Mouse (Mus musculus): ENCODE data around the gene Amer2. TPM values are rescaled to one million over a fixed set of nuclear protein-coding genes. Genes with fewer than 3 reads are reported as not detected.

Gene Amer2
- polyA plus RNA-seq, 1 experiment from 2014 or later = 0.69 TPM

- Histone ChIP-seq H3K4me3 (ENCODE audit: control insufficient read depth in 1 of 2, insufficient read depth in 1 of 2, low read depth in 1 of 2, low read length in 2 of 2) (no peak overlapping the region), H3K36me3 (ENCODE audit: control insufficient read depth, insufficient read depth, low read length) (no peaks in the 10 kb centered on the region), H3K9ac (ENCODE audit: low read length) (no peak overlapping the region), H3K27ac (replicated peaks in 1 of 2; ENCODE audit: control insufficient read depth in 1 of 2, insufficient read depth in 1 of 2, low read depth in 2 of 2, low read length in 2 of 2) (no peak overlapping the region), H3K27me3 (ENCODE audit: control insufficient read depth, insufficient read depth, low read length) (no peaks in the 10 kb centered on the region), H3K9me3 (ENCODE audit: control insufficient read depth, low read length) (no peaks in the 10 kb centered on the region), H3K4me1 (ENCODE audit: control insufficient read depth in 2 of 2, insufficient read depth in 2 of 2, low read length in 2 of 2) (peaks cover 5 to 17% of the 10 kb centered on the region in 2 experiments), H3K4me2 (ENCODE audit: low read length) (no peak overlapping the region)
- no peak for ATAC-seq (ENCODE audit: insufficient number of reproducible peaks, insufficient read depth, low FRiP score, low read depth)
- WGBS = 72% methylated on average over 9 of the region's 9 CpGs
These were observed 4.0 kb upstream of the Amer2 start for GRCm38 (mm10) chr14:60368769-60369666.

DNA sequence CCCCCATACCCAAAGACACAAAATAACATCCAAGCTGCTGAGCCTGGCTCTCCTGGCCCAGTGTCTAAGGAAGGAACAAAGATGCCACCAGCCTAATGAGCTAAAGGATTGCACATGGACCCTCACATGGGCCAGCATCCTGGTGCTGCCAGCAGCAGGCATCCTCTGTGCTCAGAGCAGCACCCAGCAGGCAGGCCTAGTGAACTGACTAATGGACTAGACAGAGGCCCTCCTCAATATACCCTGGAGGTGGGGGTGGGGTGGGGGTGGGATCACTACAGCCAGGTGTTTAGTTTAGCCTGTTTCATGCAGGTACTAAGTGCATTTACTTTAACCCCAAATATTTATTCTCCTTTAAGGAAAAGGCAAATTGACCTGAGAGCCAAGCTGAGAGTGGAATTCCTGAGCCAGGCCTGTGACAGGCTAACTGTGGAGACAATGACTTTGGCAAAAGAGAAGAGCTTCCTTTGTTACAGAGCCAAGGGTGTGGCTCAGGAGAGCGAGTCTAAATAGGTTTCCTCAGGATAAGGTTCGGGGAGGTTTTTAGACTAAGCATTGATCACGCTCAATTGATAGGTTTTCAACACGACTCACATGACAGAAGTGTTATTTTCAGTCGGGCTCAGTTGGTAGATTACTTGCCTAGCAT lies 3.3 kb upstream of the Amer2 start:
- H3K27ac ChIP-seq (replicated peaks in 1 of 2; ENCODE audit: control insufficient read depth in 1 of 2, insufficient read depth in 1 of 2, low read depth in 2 of 2, low read length in 2 of 2) = no peak overlapping the region
- peaks cover 5 to 17% of the 10 kb centered on the region in 2 experiments for H3K4me1 ChIP-seq (ENCODE audit: control insufficient read depth in 2 of 2, insufficient read depth in 2 of 2, low read length in 2 of 2)
- WGBS = 59% methylated on average over 5 of the region's 5 CpGs
- no peaks in the 10 kb centered on the region for H3K36me3 ChIP-seq (ENCODE audit: control insufficient read depth, insufficient read depth, low read length)
- no peaks in the 10 kb centered on the region for H3K27me3 ChIP-seq (ENCODE audit: control insufficient read depth, insufficient read depth, low read length)
- no peak overlapping the region for H3K4me2 ChIP-seq (ENCODE audit: low read length)
- H3K9me3 ChIP-seq (ENCODE audit: control insufficient read depth, low read length) = no peaks in the 10 kb centered on the region
- H3K4me3 ChIP-seq (ENCODE audit: control insufficient read depth in 1 of 2, insufficient read depth in 1 of 2, low read depth in 1 of 2, low read length in 2 of 2) = no peak overlapping the region
- no peak for ATAC-seq (ENCODE audit: insufficient number of reproducible peaks, insufficient read depth, low FRiP score, low read depth)
- H3K9ac ChIP-seq (ENCODE audit: low read length) = no peak overlapping the region

GRCm38 (mm10) chr14:60377107-60377506 lies 4.0 kb downstream of the Amer2 start:
- no peak for ATAC-seq (ENCODE audit: insufficient number of reproducible peaks, insufficient read depth, low FRiP score, low read depth)
- WGBS = 75% methylated on average over 2 of the region's 2 CpGs
- Histone ChIP-seq H3K27me3 (ENCODE audit: control insufficient read depth, insufficient read depth, low read length) (peaks cover 39% of the 10 kb centered on the region), H3K27ac (replicated peaks in 1 of 2; ENCODE audit: control insufficient read depth in 1 of 2, insufficient read depth in 1 of 2, low read depth in 2 of 2, low read length in 2 of 2) (no peak overlapping the region), H3K9ac (ENCODE audit: low read length) (no peak overlapping the region), H3K4me3 (ENCODE audit: control insufficient read depth in 1 of 2, insufficient read depth in 1 of 2, low read depth in 1 of 2, low read length in 2 of 2) (no peak overlapping the region), H3K4me1 (ENCODE audit: control insufficient read depth in 2 of 2, insufficient read depth in 2 of 2, low read length in 2 of 2) (no peaks in the 10 kb centered on the region; a peak in 3 of 4 replicates), H3K4me2 (ENCODE audit: low read length) (no peak overlapping the region), H3K9me3 (ENCODE audit: control insufficient read depth, low read length) (no peaks in the 10 kb centered on the region), H3K36me3 (ENCODE audit: control insufficient read depth, insufficient read depth, low read length) (no peaks in the 10 kb centered on the region)

- H3K27ac ChIP-seq (replicated peaks in 1 of 2; ENCODE audit: control insufficient read depth in 1 of 2, insufficient read depth in 1 of 2, low read depth in 2 of 2, low read length in 2 of 2) = no peak overlapping the region
- H3K4me2 ChIP-seq (ENCODE audit: low read length) = peak overlapping the region; percentile 97
- 32% methylated on average over 10 of the region's 10 CpGs for WGBS
- H3K36me3 ChIP-seq (ENCODE audit: control insufficient read depth, insufficient read depth, low read length) = no peaks in the 10 kb centered on the region
- H3K9me3 ChIP-seq (ENCODE audit: control insufficient read depth, low read length) = no peaks in the 10 kb centered on the region
- H3K4me3 ChIP-seq (ENCODE audit: control insufficient read depth in 1 of 2, insufficient read depth in 1 of 2, low read depth in 1 of 2, low read length in 2 of 2) = peak overlapping the region; percentile 55 to 59
- peak overlapping the region; percentile 69; the same call in 1 of the 2 replicates for H3K9ac ChIP-seq (ENCODE audit: low read length)
- H3K27me3 ChIP-seq (ENCODE audit: control insufficient read depth, insufficient read depth, low read length) = peaks cover 39% of the 10 kb centered on the region
- H3K4me1 ChIP-seq (ENCODE audit: control insufficient read depth in 2 of 2, insufficient read depth in 2 of 2, low read length in 2 of 2) = no peaks in the 10 kb centered on the region; a peak in 3 of 4 replicates
- no peak for ATAC-seq (ENCODE audit: insufficient number of reproducible peaks, insufficient read depth, low FRiP score, low read depth)
These were observed 4.5 kb downstream of the Amer2 start for GRCm38 (mm10) chr14:60377546-60377945.

DNA sequence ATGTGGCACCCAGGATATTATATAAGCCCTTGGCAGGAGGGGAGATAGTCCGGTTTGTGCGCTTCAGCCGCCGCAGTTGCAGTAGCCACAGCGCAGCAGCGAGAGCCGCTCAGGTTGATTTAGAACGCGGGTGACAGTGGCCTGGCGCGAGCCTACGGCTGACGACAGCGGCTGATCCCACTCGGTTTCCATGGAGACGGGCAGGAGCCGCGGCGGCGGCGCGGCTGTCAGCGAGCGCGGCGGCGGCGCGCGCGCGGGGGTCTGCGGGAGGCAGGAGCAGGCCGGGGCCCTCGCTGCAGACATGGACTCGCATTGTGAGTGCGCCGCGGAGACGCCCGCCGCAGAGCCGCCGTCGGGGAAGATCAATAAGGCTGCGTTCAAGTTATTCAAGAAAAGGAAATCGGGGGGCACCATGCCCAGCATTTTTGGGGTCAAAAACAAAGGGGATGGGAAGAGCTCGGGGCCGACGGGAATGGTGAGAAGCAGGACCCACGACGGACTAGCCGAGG lies 5.1 kb downstream of the Amer2 start:
- H3K27me3 ChIP-seq (ENCODE audit: control insufficient read depth, insufficient read depth, low read length) = peaks cover 39% of the 10 kb centered on the region
- H3K4me3 ChIP-seq (ENCODE audit: control insufficient read depth in 1 of 2, insufficient read depth in 1 of 2, low read depth in 1 of 2, low read length in 2 of 2) = peak overlapping the region; percentile 55 to 59
- H3K9me3 ChIP-seq (ENCODE audit: control insufficient read depth, low read length) = no peaks in the 10 kb centered on the region
- H3K9ac ChIP-seq (ENCODE audit: low read length) = peak overlapping the region; percentile 69
- WGBS = under 1% methylated on average over 52 of the region's 53 CpGs
- no peaks in the 10 kb centered on the region for H3K36me3 ChIP-seq (ENCODE audit: control insufficient read depth, insufficient read depth, low read length)
- no peak overlapping the region for H3K27ac ChIP-seq (replicated peaks in 1 of 2; ENCODE audit: control insufficient read depth in 1 of 2, insufficient read depth in 1 of 2, low read depth in 2 of 2, low read length in 2 of 2)
- H3K4me1 ChIP-seq (ENCODE audit: control insufficient read depth in 2 of 2, insufficient read depth in 2 of 2, low read length in 2 of 2) = no peaks in the 10 kb centered on the region; a peak in 3 of 4 replicates
- H3K4me2 ChIP-seq (ENCODE audit: low read length) = peak overlapping the region; percentile 97
- ATAC-seq (ENCODE audit: insufficient number of reproducible peaks, insufficient read depth, low FRiP score, low read depth) = peak; percentile 62; the same call in 1 of the 2 replicates

DNA sequence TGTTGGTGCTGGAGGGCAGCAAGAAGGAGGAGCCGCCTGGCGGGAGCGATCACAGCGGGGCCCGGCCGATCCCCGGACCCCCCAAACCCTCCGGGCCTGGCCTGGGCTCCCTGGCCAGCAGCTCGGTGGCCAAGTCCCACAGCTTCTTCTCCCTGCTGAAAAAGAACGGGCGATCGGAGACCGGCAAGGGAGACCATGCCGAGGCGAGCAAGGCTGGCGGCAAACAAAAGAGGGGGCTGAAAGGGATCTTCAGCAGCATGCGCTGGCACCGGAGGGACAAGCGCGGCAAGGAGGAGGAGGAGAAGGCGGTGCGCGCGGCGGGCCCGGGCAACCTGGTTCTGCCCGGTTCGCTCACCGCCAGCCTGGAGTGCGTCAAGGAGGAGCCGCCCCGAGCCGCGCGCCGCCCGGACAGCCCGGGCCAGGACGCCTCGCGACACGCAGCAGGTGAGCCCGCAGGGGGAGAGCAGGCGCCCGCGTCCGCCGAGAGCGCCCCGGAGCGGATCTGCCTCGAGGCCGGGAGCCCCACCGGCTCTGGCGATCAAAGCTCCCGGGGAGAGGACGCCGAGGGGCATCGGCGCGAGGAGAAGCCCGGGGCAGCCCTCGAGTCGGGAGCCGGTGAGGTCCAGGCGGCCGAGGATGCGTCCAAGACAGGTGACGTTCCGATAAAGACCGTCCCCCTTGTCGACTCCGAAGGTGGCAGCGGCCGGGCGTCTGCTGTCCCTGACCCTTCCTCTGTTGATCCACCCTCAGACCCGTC lies 5.7 kb downstream of the Amer2 start:
- no peak for ATAC-seq (ENCODE audit: insufficient number of reproducible peaks, insufficient read depth, low FRiP score, low read depth)
- no peak overlapping the region for H3K27ac ChIP-seq (replicated peaks in 1 of 2; ENCODE audit: control insufficient read depth in 1 of 2, insufficient read depth in 1 of 2, low read depth in 2 of 2, low read length in 2 of 2)

GRCm38 (mm10) chr14:60379323-60379957 lies 6.4 kb downstream of the Amer2 start:
- 53% methylated on average over 20 of the region's 20 CpGs for WGBS
- Histone ChIP-seq H3K4me3 (ENCODE audit: control insufficient read depth in 1 of 2, insufficient read depth in 1 of 2, low read depth in 1 of 2, low read length in 2 of 2) (peak overlapping the region; percentile 55 to 59), H3K9ac (ENCODE audit: low read length) (peak overlapping the region; percentile 69; the same call in 1 of the 2 replicates), H3K4me1 (ENCODE audit: control insufficient read depth in 2 of 2, insufficient read depth in 2 of 2, low read length in 2 of 2) (no peaks in the 10 kb centered on the region; a peak in 3 of 4 replicates), H3K9me3 (ENCODE audit: control insufficient read depth, low read length) (no peaks in the 10 kb centered on the region), H3K27me3 (ENCODE audit: control insufficient read depth, insufficient read depth, low read length) (peaks cover 39% of the 10 kb centered on the region), H3K4me2 (ENCODE audit: low read length) (peak overlapping the region; percentile 97), H3K36me3 (ENCODE audit: control insufficient read depth, insufficient read depth, low read length) (no peaks in the 10 kb centered on the region), H3K27ac (replicated peaks in 1 of 2; ENCODE audit: control insufficient read depth in 1 of 2, insufficient read depth in 1 of 2, low read depth in 2 of 2, low read length in 2 of 2) (no peak overlapping the region)
- no peak for ATAC-seq (ENCODE audit: insufficient number of reproducible peaks, insufficient read depth, low FRiP score, low read depth)

More for the DNA sequence above, 5.7 kb downstream of the Amer2 start:
- H3K9me3 ChIP-seq (ENCODE audit: control insufficient read depth, low read length) = no peaks in the 10 kb centered on the region
- H3K4me3 ChIP-seq (ENCODE audit: control insufficient read depth in 1 of 2, insufficient read depth in 1 of 2, low read depth in 1 of 2, low read length in 2 of 2) = peak overlapping the region; percentile 55 to 59
- peak overlapping the region; percentile 69 for H3K9ac ChIP-seq (ENCODE audit: low read length)
- peak overlapping the region; percentile 97 for H3K4me2 ChIP-seq (ENCODE audit: low read length)
- H3K4me1 ChIP-seq (ENCODE audit: control insufficient read depth in 2 of 2, insufficient read depth in 2 of 2, low read length in 2 of 2) = no peaks in the 10 kb centered on the region; a peak in 3 of 4 replicates
- no peaks in the 10 kb centered on the region for H3K36me3 ChIP-seq (ENCODE audit: control insufficient read depth, insufficient read depth, low read length)
- WGBS = under 1% methylated on average over 77 of the region's 77 CpGs
- H3K27me3 ChIP-seq (ENCODE audit: control insufficient read depth, insufficient read depth, low read length) = peaks cover 39% of the 10 kb centered on the region

All from heart, embryonic 14.5 days (tissue).